Mouse (Mus musculus): ENCODE results near the gene Coro6. TPM values are rescaled to one million over a fixed set of nuclear protein-coding genes. Genes with fewer than 3 reads are reported as not detected.

The Coro6 gene
- polyA plus RNA-seq (2015; fragmentation: Nextera tagmentation; extraction: Ambion mirVana): 1.3 and 1.5 TPM in 2 replicates

- no peaks in the 10 kb centered on the region for H3K36me3 ChIP-seq
- WGBS: under 1% methylated on average over 69 of the region's 73 CpGs
- no peak within 1 kb of the TSS for H3K27ac ChIP-seq (replicated peaks)
- peaks cover 13% of the 10 kb centered on the region for H3K4me1 ChIP-seq
- peak within 1 kb of the TSS; percentile 56 for H3K9ac ChIP-seq (replicated peaks)
- H3K27me3 ChIP-seq (replicated peaks): peaks cover 66% of the 10 kb centered on the region
- 0 out of 2 replicates have a peak, but pooled peaks have one; percentile 50 for ATAC-seq (ENCODE audit: low FRiP score)
- no peaks in the 10 kb centered on the region for H3K9me3 ChIP-seq (replicated peaks)
- peak within 1 kb of the TSS; percentile 53 for H3K4me3 ChIP-seq (replicated peaks)
- H3K4me2 ChIP-seq: peak within 1 kb of the TSS; percentile 96
These were observed at the start of gene Coro6 for GRCm38 (mm10) chr11:77462283-77463100. Coro6 (plus strand) TSS chr11:77462411.

- Histone ChIP-seq H3K4me1 (no peaks in the 10 kb centered on the region), H3K27me3 (replicated peaks) (no peaks in the 10 kb centered on the region), H3K4me3 (replicated peaks) (no peak overlapping the region), H3K36me3 (no peaks in the 10 kb centered on the region), H3K27ac (replicated peaks) (no peak overlapping the region), H3K9ac (replicated peaks) (no peak overlapping the region), H3K9me3 (replicated peaks) (no peaks in the 10 kb centered on the region), H3K4me2 (no peak overlapping the region)
- ATAC-seq (ENCODE audit: low FRiP score): no peak
- WGBS: 93% methylated on average over 2 of the region's 2 CpGs
These were observed 47.9 kb upstream of the Coro6 start for GRCm38 (mm10) chr11:77414141-77414839.

- Histone ChIP-seq H3K4me3 (replicated peaks) (no peak overlapping the region), H3K27ac (replicated peaks) (no peak overlapping the region), H3K27me3 (replicated peaks) (no peaks in the 10 kb centered on the region), H3K36me3 (peaks cover 3% of the 10 kb centered on the region; the same call in 1 of the 2 replicates), H3K9ac (replicated peaks) (no peak overlapping the region), H3K4me1 (no peaks in the 10 kb centered on the region), H3K9me3 (replicated peaks) (no peaks in the 10 kb centered on the region), H3K4me2 (no peak overlapping the region)
- WGBS: 64% methylated on average over 4 of the region's 4 CpGs
- ATAC-seq (ENCODE audit: low FRiP score): no peak
These were observed 45.8 kb upstream of the Coro6 start for GRCm38 (mm10) chr11:77416212-77417000.

GRCm38 (mm10) chr11:77418021-77418420 lies 44.2 kb upstream of the Coro6 start:
- H3K27ac ChIP-seq (replicated peaks): no peak overlapping the region
- 94% methylated on average over 4 of the region's 4 CpGs for whole genome bisulfite sequencing
- no peak overlapping the region for H3K4me2 ChIP-seq
- H3K36me3 ChIP-seq: peaks cover 10% of the 10 kb centered on the region; the same call in 1 of the 2 replicates
- H3K9me3 ChIP-seq (replicated peaks): no peaks in the 10 kb centered on the region
- H3K4me3 ChIP-seq (replicated peaks): no peak overlapping the region
- H3K27me3 ChIP-seq (replicated peaks): no peaks in the 10 kb centered on the region
- H3K4me1 ChIP-seq: no peaks in the 10 kb centered on the region
- H3K9ac ChIP-seq (replicated peaks): no peak overlapping the region
- no peak for ATAC-seq (ENCODE audit: low FRiP score)

DNA sequence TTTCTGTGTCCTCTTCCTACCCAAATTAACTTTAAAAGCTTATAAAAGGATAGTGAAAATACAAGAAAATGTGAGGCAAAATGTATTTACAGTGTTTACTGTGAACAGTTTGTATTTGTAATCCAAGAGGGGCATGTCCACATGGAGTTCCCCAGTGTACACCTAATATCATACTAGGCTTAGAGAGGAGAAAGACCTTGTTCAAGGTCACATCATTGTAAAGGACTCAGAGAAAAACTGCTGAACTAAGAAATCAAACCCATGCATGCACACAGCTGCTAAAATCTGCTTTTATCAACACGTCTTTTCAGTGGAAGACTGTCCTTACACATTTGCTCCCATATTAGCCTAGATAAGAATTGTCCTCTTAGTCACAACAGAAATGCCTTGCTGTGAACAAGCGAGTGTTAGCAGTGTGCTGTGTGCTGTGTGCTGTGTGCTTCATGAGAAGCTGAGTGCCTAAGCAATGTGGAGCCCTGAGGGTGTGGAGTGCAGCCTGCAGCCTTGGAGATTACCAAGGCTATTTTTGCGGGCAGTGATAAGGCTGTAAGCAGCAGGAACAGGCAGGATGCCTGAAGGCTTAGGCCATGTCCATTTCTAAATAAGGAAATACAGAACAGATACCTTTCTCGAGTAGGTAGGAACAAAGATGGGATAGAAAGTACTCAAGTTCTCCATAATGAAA lies 38.9 kb upstream of the Coro6 start:
- Histone ChIP-seq H3K9me3 (replicated peaks) (no peaks in the 10 kb centered on the region), H3K4me2 (no peak overlapping the region), H3K36me3 (peaks cover 25% of the 10 kb centered on the region), H3K27me3 (replicated peaks) (no peaks in the 10 kb centered on the region), H3K4me1 (no peaks in the 10 kb centered on the region), H3K9ac (replicated peaks) (no peak overlapping the region), H3K27ac (replicated peaks) (no peak overlapping the region), H3K4me3 (replicated peaks) (no peak overlapping the region)
- no peak for ATAC-seq (ENCODE audit: low FRiP score)
- 89% methylated on average over 4 of the region's 4 CpGs for WGBS

DNA sequence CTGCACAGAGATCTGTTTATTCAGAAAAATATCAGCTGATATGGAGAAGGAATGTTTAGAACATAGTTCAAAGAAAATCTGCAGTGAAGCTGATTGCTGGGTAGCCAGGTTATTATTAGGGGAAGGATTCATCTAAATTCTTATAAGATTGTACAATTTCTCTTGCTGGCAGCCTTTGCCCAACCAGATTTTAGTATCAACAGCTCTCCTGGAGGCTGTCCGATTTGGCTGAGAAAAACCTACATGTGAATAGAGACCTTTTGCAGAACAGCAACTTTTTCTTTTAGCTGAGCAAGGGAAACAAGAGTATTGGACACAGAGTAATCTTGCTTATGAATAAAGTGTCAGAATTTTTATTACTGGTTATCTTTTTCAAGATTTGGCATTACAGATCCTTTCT lies 33.8 kb upstream of the Coro6 start:
- no peak overlapping the region for H3K9ac ChIP-seq (replicated peaks)
- no peaks in the 10 kb centered on the region for H3K9me3 ChIP-seq (replicated peaks)
- 90% methylated on average over 1 of the region's 1 CpGs for WGBS
- H3K27me3 ChIP-seq (replicated peaks): no peaks in the 10 kb centered on the region
- H3K4me1 ChIP-seq: no peaks in the 10 kb centered on the region
- H3K4me3 ChIP-seq (replicated peaks): no peak overlapping the region
- no peak for ATAC-seq (ENCODE audit: low FRiP score)
- no peak overlapping the region for H3K27ac ChIP-seq (replicated peaks)
- no peak overlapping the region for H3K4me2 ChIP-seq
- peaks cover 26% of the 10 kb centered on the region for H3K36me3 ChIP-seq

DNA sequence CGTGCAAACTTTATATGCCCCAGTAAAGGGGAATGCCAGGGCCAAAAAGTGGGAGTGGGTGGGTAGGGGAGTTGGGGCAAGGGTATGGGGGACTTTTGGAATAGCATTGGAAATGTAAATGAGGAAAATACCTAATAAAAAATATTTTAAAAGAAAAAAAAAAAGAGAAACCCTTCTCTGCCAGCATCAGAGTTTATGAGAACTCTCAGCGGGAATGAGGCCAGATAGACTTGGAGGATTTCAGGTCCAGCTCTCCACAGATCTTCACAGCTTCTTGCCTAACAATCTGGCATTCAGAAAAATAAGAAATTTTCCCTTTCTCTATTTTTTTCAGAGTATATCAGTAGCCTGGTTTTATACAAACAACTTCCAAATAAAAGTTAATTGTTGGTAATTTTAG lies 25.2 kb upstream of the Coro6 start:
- H3K4me3 ChIP-seq (replicated peaks): no peak overlapping the region
- H3K36me3 ChIP-seq: peaks cover 20% of the 10 kb centered on the region
- H3K9ac ChIP-seq (replicated peaks): no peak overlapping the region
- 93% methylated on average over 2 of the region's 2 CpGs for WGBS
- H3K4me2 ChIP-seq: no peak overlapping the region
- H3K27me3 ChIP-seq (replicated peaks): no peaks in the 10 kb centered on the region
- no peaks in the 10 kb centered on the region for H3K9me3 ChIP-seq (replicated peaks)
- H3K4me1 ChIP-seq: no peaks in the 10 kb centered on the region
- no peak for ATAC-seq (ENCODE audit: low FRiP score)
- no peak overlapping the region for H3K27ac ChIP-seq (replicated peaks)

- peaks cover 29% of the 10 kb centered on the region for H3K36me3 ChIP-seq
- 92% methylated on average over 9 of the region's 9 CpGs for WGBS
These were observed 22.1 kb upstream of the Coro6 start for GRCm38 (mm10) chr11:77440081-77440480.

GRCm38 (mm10) chr11:77441020-77441419 lies 21.2 kb upstream of the Coro6 start:
- no peaks in the 10 kb centered on the region for H3K9me3 ChIP-seq (replicated peaks)
- no peak overlapping the region for H3K4me3 ChIP-seq (replicated peaks)
- H3K4me2 ChIP-seq: no peak overlapping the region
- no peak overlapping the region for H3K27ac ChIP-seq (replicated peaks)
- WGBS: 90% methylated on average over 8 of the region's 8 CpGs
- no peaks in the 10 kb centered on the region for H3K27me3 ChIP-seq (replicated peaks)
- H3K9ac ChIP-seq (replicated peaks): no peak overlapping the region
- H3K36me3 ChIP-seq: peaks cover 29% of the 10 kb centered on the region
- no peak for ATAC-seq (ENCODE audit: low FRiP score)
- no peaks in the 10 kb centered on the region for H3K4me1 ChIP-seq

More at GRCm38 (mm10) chr11:77440081-77440480, 22.1 kb upstream of the Coro6 start:
- Histone ChIP-seq H3K27ac (replicated peaks) (no peak overlapping the region), H3K27me3 (replicated peaks) (no peaks in the 10 kb centered on the region), H3K4me3 (replicated peaks) (no peak overlapping the region), H3K4me1 (no peaks in the 10 kb centered on the region), H3K9ac (replicated peaks) (no peak overlapping the region), H3K9me3 (replicated peaks) (no peaks in the 10 kb centered on the region), H3K4me2 (no peak overlapping the region)
- ATAC-seq (ENCODE audit: low FRiP score): no peak

GRCm38 (mm10) chr11:77442186-77443170 lies 19.7 kb upstream of the Coro6 start:
- no peak for ATAC-seq (ENCODE audit: low FRiP score)
- H3K27me3 ChIP-seq (replicated peaks): no peaks in the 10 kb centered on the region
- H3K9me3 ChIP-seq (replicated peaks): no peaks in the 10 kb centered on the region
- H3K4me2 ChIP-seq: no peak overlapping the region
- H3K4me3 ChIP-seq (replicated peaks): no peak overlapping the region
- peaks cover 28% of the 10 kb centered on the region for H3K36me3 ChIP-seq
- H3K27ac ChIP-seq (replicated peaks): no peak overlapping the region
- 80% methylated on average over 7 of the region's 7 CpGs for WGBS
- no peaks in the 10 kb centered on the region for H3K4me1 ChIP-seq
- no peak overlapping the region for H3K9ac ChIP-seq (replicated peaks)

All from neural tube, embryonic 15.5 days (tissue).